In genomic region chr1:131528081-131528507, GRCm38 (mm10) we compare ENCODE assay signal across 8 mouse cellular contexts. TPM values are rescaled to one million over a fixed set of nuclear protein-coding genes. Genes with fewer than 3 reads are reported as not detected.
A peak's percentile ranks its signal among the peaks of the same experiment; 100 is the strongest.
DNase-seq lines count a peak whose midpoint lies in the region; ATAC-seq and TF ChIP-seq lines count a peak whose summit lies in the region.

No protein-coding gene starts in this region.

- no peaks in the 10 kb centered on the region for H3K9me3 ChIP-seq in liver, embryonic 12.5 days (replicated peaks)
- no peaks in the 10 kb centered on the region for H3K9me3 ChIP-seq in midbrain, postnatal 0 days (ENCODE audit: low read length)

- ATAC-seq in liver, embryonic 12.5 days = no peak; the same call in 1 of the 2 replicates
- no peak for ATAC-seq in midbrain, postnatal 0 days (ENCODE audit: low FRiP score)

- TF ChIP-seq POLR2A in thymus, adult 2 months (IDR thresholded peaks at IDR 0.05; ENCODE audit: control insufficient read depth, extremely low read depth, insufficient read depth, low read length, poor library complexity) = no peak

- TF ChIP-seq CTCF in thymus, adult 2 months (IDR thresholded peaks at IDR 0.05; ENCODE audit: borderline replicate concordance, control insufficient read depth, extremely low read depth, insufficient read depth, low read length, poor library complexity) = no peak
- TF ChIP-seq CTCF in midbrain, postnatal 0 days (IDR thresholded peaks at IDR 0.05) = no peak

- no peaks in the 10 kb centered on the region for H3K27me3 ChIP-seq in thymus, adult 2 months (ENCODE audit: control insufficient read depth, insufficient read depth, low read length)
- H3K27me3 ChIP-seq in liver, embryonic 12.5 days (replicated peaks) = no peaks in the 10 kb centered on the region
- no peaks in the 10 kb centered on the region for H3K27me3 ChIP-seq in midbrain, postnatal 0 days (ENCODE audit: insufficient read depth, low read length)

- peak overlapping the region; percentile 84 for H3K4me3 ChIP-seq in thymus, adult 2 months (ENCODE audit: control insufficient read depth, insufficient read depth, low read length)
- peak overlapping the region; percentile 75 for H3K4me3 ChIP-seq in liver, embryonic 12.5 days
- H3K4me3 ChIP-seq in midbrain, postnatal 0 days (ENCODE audit: low read depth, low read length) = peak overlapping the region; percentile 62

- no peaks in the 10 kb centered on the region for H3K36me3 ChIP-seq in thymus, adult 2 months (ENCODE audit: control insufficient read depth, insufficient read depth, low read length)
- no peaks in the 10 kb centered on the region; the same call in 1 of the 2 replicates for H3K36me3 ChIP-seq in liver, embryonic 12.5 days
- no peaks in the 10 kb centered on the region for H3K36me3 ChIP-seq in midbrain, postnatal 0 days (ENCODE audit: insufficient read depth, low read length)

- peak overlapping the region; percentile 12 for H3K27ac ChIP-seq in thymus, adult 2 months (ENCODE audit: control insufficient read depth, insufficient read depth, low read length)
- peak overlapping the region; percentile 96 for H3K27ac ChIP-seq in liver, embryonic 12.5 days
- H3K27ac ChIP-seq in midbrain, postnatal 0 days (ENCODE audit: low read depth, low read length) = no peak overlapping the region

- peaks cover 16% of the 10 kb centered on the region for H3K4me1 ChIP-seq in thymus, adult 2 months (replicated peaks; ENCODE audit: control insufficient read depth, insufficient read depth, low read length)
- H3K4me1 ChIP-seq in liver, embryonic 12.5 days = peaks cover 56% of the 10 kb centered on the region
- H3K4me1 ChIP-seq in midbrain, postnatal 0 days (ENCODE audit: insufficient read depth, low read length) = peaks cover 4% of the 10 kb centered on the region; the same call in 1 of the 2 replicates

- peak overlapping the region; percentile 83 for H3K9ac ChIP-seq in liver, embryonic 12.5 days
- H3K9ac ChIP-seq in midbrain, postnatal 0 days (replicated peaks; ENCODE audit: low read length, poor library complexity, severe bottlenecking) = no peak overlapping the region

- no peak for DNase-seq in thymus, adult 2 months
- DNase-seq in thymus, postnatal 36 days = no peak
- peak; percentile 83 for DNase-seq in embryo, embryonic 11 days
- peak; percentile 97 for DNase-seq in heart, adult 11 months
- peak; percentile 39 for DNase-seq in kidney, adult 11 months
- peak; percentile 58 for DNase-seq in midbrain, postnatal 0 days (ENCODE audit: low spot score)
- peak; percentile 77 for DNase-seq in yolk sac, embryonic 10.5 days (ENCODE audit: low spot score)

- WGBS in thymus, adult 2 months = under 1% methylated on average over 34 of the region's 34 CpGs
- under 1% methylated on average over 34 of the region's 34 CpGs for whole genome bisulfite sequencing in liver, embryonic 12.5 days (ENCODE audit: insufficient replicate concordance)
- under 1% methylated on average over 34 of the region's 34 CpGs for WGBS in midbrain, postnatal 0 days

- H3K4me2 ChIP-seq in liver, embryonic 12.5 days = peak overlapping the region; percentile 96
- H3K4me2 ChIP-seq in midbrain, postnatal 0 days (ENCODE audit: low read depth, low read length, poor library complexity, severe bottlenecking) = peak overlapping the region; percentile 79

RNA-seq across cellular contexts. Expression of gene Fam72a, which starts 0.4 kb away (rescaled TPM):
- 1.8 and 1.9 TPM in 2 replicates for polyA plus RNA-seq in thymus, adult 2 months (2012; rRNA removed)
- polyA plus RNA-seq in liver, embryonic 12.5 days (2016; fragmentation: Nextera tagmentation; extraction: Ambion mirVana) = 3.4 and 3.7 TPM in 2 replicates
- 0.42 and 0.60 TPM in 2 replicates for total RNA-seq in midbrain, postnatal 0 days (2014; rRNA removed)
- 0.53 and 0.82 TPM in 2 replicates for polyA plus RNA-seq in midbrain, postnatal 0 days (2015; fragmentation: Nextera tagmentation; extraction: Ambion mirVana)

RNA-seq across cellular contexts. Expression of gene Srgap2, which starts 0.9 kb away (rescaled TPM):
- 28.3 and 37.6 TPM in 2 replicates for polyA plus RNA-seq in thymus, adult 2 months (2012; rRNA removed)
- 5.8 and 7.8 TPM in 2 replicates for polyA plus RNA-seq in liver, embryonic 12.5 days (2016; fragmentation: Nextera tagmentation; extraction: Ambion mirVana)
- 76.1 and 80.6 TPM in 2 replicates for total RNA-seq in midbrain, postnatal 0 days (2014; rRNA removed)
- polyA plus RNA-seq in midbrain, postnatal 0 days (2015; fragmentation: Nextera tagmentation; extraction: Ambion mirVana) = 20.5 and 26.9 TPM in 2 replicates

Comparison
In these comparisons a context has a peak if more than half of its experiments do, and no peak if none do; other contexts are left out.
1. DNase-seq: peak in embryo, embryonic 11 days (single experiment), heart, adult 11 months (single experiment), kidney, adult 11 months (single experiment), midbrain, postnatal 0 days (single experiment) and yolk sac, embryonic 10.5 days (single experiment); none in thymus, adult 2 months (single experiment) and thymus, postnatal 36 days (0 of 2).
2. Peak in every context shown above with its lines, with median percentiles within 50 percentile points of each other: H3K4me3 ChIP-seq.